Mouse (Mus musculus) myocyte (in vitro differentiated cells): Measurements from ENCODE around the gene Tmem211.

Experiments used
- CEBPB ChIP-seq: IDR thresholded peaks from 2 replicates; pipeline ENCODE4 v1.6.1; 2011; ENCODE audit warnings: mild to moderate bottlenecking, moderate library complexity; ENCODE audit not compliant: poor library complexity, insufficient read depth, severe bottlenecking
- MYOD1 ChIP-seq, 3 experiments: IDR thresholded peaks; one replicate each; pipeline ENCODE4 v1.6.1; 2011; ENCODE audit warnings: control low read depth in 2 of 3, low read depth in 2 of 3, mild to moderate bottlenecking in 2 of 3, moderate library complexity in 1 of 3; ENCODE audit not compliant: insufficient read length in 2 of 3, control insufficient read depth in 1 of 3
- MYOG ChIP-seq, 3 experiments: IDR thresholded peaks; one replicate each; pipeline ENCODE4 v1.6.1; 2011; ENCODE audit warnings: control low read depth in 2 of 3, low read depth in 2 of 3, mild to moderate bottlenecking in 2 of 3; ENCODE audit not compliant: insufficient read length in 2 of 3, control insufficient read depth in 1 of 3, insufficient read depth in 1 of 3
- POLR2A ChIP-seq: IDR thresholded peaks from one replicate; pipeline ENCODE4 v1.6.1; 2011; ENCODE audit warnings: low read depth, mild to moderate bottlenecking, control low read depth, moderate library complexity; ENCODE audit not compliant: insufficient read length
- POLR2AphosphoS2 ChIP-seq: IDR thresholded peaks from one replicate; pipeline ENCODE4 v1.6.1; 2011; ENCODE audit warnings: low read depth, control low read depth; ENCODE audit not compliant: insufficient read length
- TCF12 ChIP-seq: IDR thresholded peaks from one replicate; pipeline ENCODE4 v1.6.1; 2011; ENCODE audit warnings: mild to moderate bottlenecking, control low read depth; ENCODE audit not compliant: poor library complexity, insufficient read depth, severe bottlenecking
- USF1 ChIP-seq: IDR thresholded peaks from one replicate; pipeline ENCODE4 v1.6.1; 2011; ENCODE audit warnings: low read depth, mild to moderate bottlenecking, control low read depth, moderate library complexity

DNA sequence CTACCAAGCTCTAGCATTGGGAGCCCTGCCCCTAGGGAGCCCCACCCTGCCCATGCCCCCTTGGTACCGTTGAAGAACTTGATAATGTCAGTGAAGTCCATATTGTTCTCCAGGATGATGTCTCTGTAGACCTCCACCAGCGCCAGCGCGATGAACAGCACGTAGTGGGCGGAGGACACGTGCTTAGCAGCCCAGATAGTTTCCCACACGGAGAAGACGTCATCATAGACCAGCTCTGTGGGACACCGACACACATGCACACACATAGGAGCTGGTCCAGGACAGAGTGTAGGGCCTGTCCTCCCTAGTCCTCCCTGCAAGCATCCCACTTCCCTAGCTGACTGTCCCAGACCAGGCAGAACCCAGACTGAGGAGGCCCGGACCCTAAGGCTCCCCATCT is 24.1 kb downstream of the Tmem211 start:
- TF ChIP-seq POLR2A (no peak), MYOG (IDR thresholded peaks at IDR 0.05; ENCODE audit: control insufficient read depth in 1 of 3, insufficient read depth in 1 of 3, insufficient read length in 2 of 3, low read depth in 2 of 3) (no peak), USF1 (no peak), POLR2AphosphoS2 (no peak), CEBPB (no peak), TCF12 (no peak), MYOD1 (IDR thresholded peaks at IDR 0.05; ENCODE audit: control insufficient read depth in 1 of 3, insufficient read length in 2 of 3, low read depth in 2 of 3) (no peak)
